Mouse (Mus musculus): ENCODE results near the gene Susd5. TPM values are rescaled to one million over a fixed set of nuclear protein-coding genes. Genes with fewer than 3 reads are reported as not detected.

The Susd5 gene
- polyA plus RNA-seq, 1 experiment: 0.73 TPM

Other genes starting within 250 kb of the Susd5 start
- gene Ubp1, start 126.2 kb upstream of the Susd5 start, polyA plus RNA-seq (2011; ENCODE audit: insufficient read depth, insufficient read length, low read depth, missing spikeins): 102 and 111 TPM in 2 replicates
- gene Fbxl2, start 10.9 kb upstream of the Susd5 start, polyA plus RNA-seq (2011; ENCODE audit: insufficient read depth, insufficient read length, low read depth, missing spikeins): 6.9 and 8.6 TPM in 2 replicates

Measured in ES-Bruce4 (cell line).